Mouse (Mus musculus) small intestine, adult 2 months (tissue): ENCODE measurements around the gene A730071L15Rik. TPM values are rescaled to one million over a fixed set of nuclear protein-coding genes. Genes with fewer than 3 reads are reported as not detected.

ENCODE experiments used
- H3K27ac ChIP-seq: fragments of 200-500 bp; 2 replicates; pipeline ENCODE4 v1.5.1; 2012; ENCODE audit warnings: low read depth, low read length, control low read depth, inconsistent platforms; ENCODE audit not compliant: insufficient read depth
- H3K27me3 ChIP-seq: fragments of 200-500 bp; 2 replicates; pipeline ENCODE4 v1.6.1; 2012; ENCODE audit warnings: mild to moderate bottlenecking, moderate library complexity, low read length, inconsistent platforms; ENCODE audit not compliant: control insufficient read depth, insufficient read depth
- H3K36me3 ChIP-seq: fragments of 200-500 bp; 2 replicates; pipeline ENCODE4 v1.6.1; 2012; ENCODE audit warnings: mild to moderate bottlenecking, low read length, control low read depth, inconsistent platforms; ENCODE audit not compliant: control insufficient read depth, insufficient read depth
- H3K4me1 ChIP-seq: fragments of 200-500 bp; 2 replicates; pipeline ENCODE4 v1.6.1; 2012; ENCODE audit warnings: low read length, inconsistent platforms, mixed read lengths; ENCODE audit not compliant: control insufficient read depth, insufficient read depth, insufficient read length
- H3K4me3 ChIP-seq: fragments of 200-500 bp; 2 replicates; pipeline ENCODE4 v1.5.1; 2012; ENCODE audit warnings: low read depth, mild to moderate bottlenecking, control low read depth, inconsistent platforms, low read length, moderate library complexity
- CTCF ChIP-seq: fragments of 200-500 bp; IDR thresholded peaks from 2 replicates; pipeline ENCODE4 v1.5.1; 2012; ENCODE audit warnings: low read depth, mild to moderate bottlenecking, control low read depth, inconsistent platforms, low read length, moderate library complexity, mixed read lengths; ENCODE audit not compliant: insufficient replicate concordance, insufficient read length; ENCODE audit errors: extremely low read depth
- POLR2A ChIP-seq: fragments of 200-500 bp; IDR thresholded peaks from 2 replicates; pipeline ENCODE4 v1.6.1; 2012; ENCODE audit warnings: low read depth, mild to moderate bottlenecking, control low read depth, inconsistent platforms, low read length, moderate library complexity
- WGBS: fragments of 180-500 bp; shearing (Covaris S2); methylation state at CpG from one replicate; pipeline ENCODE4 v1.1.7; 2018; 5-methylcytosine and 5-hydroxymethylcytosine counted together
- polyA plus RNA-seq: library from polyadenylated mRNA; depleted of rRNA; stranded (reverse); fragments of >200 nt; gene quantifications from 2 replicates; pipeline ENCODE4 v1.2.3, GENCODE M21; 2012

Gene A730071L15Rik
- polyA plus RNA-seq, 1 experiment: not detected

DNA sequence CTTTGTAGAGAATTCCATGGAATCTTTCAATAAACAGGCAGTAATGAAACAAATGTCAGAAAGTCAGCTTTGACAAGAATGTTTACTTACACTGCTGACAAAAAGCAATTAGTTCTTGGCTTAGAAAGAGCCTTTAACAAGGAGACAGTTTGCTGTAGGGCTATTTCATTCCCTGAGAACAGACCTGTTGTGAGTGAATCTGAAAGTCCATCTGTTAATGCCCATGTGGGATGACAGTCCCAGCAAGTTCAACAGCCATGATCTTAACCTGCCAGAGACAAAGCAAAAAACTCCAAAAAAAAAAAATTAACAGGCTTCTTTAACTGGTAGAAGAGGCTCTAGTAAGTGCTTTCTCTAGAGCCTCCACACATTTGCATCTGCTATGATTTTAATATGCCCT, 38.3 kb upstream of the A730071L15Rik start:
- H3K4me1 ChIP-seq: peaks cover 2% of the 10 kb centered on the region; the same call in 1 of the 2 replicates
- no peaks in the 10 kb centered on the region; the same call in 1 of the 2 replicates for H3K36me3 ChIP-seq
- H3K27ac ChIP-seq: no peak overlapping the region
- H3K4me3 ChIP-seq: no peak overlapping the region
- no peak for TF ChIP-seq CTCF
- TF ChIP-seq POLR2A: no peak
- H3K27me3 ChIP-seq: no peaks in the 10 kb centered on the region

GRCm38 (mm10) chr11:6163062-6163461, 36.8 kb upstream of the A730071L15Rik start:
- H3K27me3 ChIP-seq: no peaks in the 10 kb centered on the region
- H3K27ac ChIP-seq: no peak overlapping the region
- no peak overlapping the region for H3K4me3 ChIP-seq
- no peaks in the 10 kb centered on the region; the same call in 1 of the 2 replicates for H3K36me3 ChIP-seq
- WGBS: 96% methylated on average over 3 of the region's 3 CpGs
- peaks cover 2% of the 10 kb centered on the region; the same call in 1 of the 2 replicates for H3K4me1 ChIP-seq
- no peak for TF ChIP-seq POLR2A
- TF ChIP-seq CTCF: no peak

GRCm38 (mm10) chr11:6163706-6164105, 36.1 kb upstream of the A730071L15Rik start:
- H3K27me3 ChIP-seq: no peaks in the 10 kb centered on the region
- H3K4me3 ChIP-seq: no peak overlapping the region
- no peak overlapping the region for H3K27ac ChIP-seq
- peaks cover 2% of the 10 kb centered on the region; the same call in 1 of the 2 replicates for H3K4me1 ChIP-seq
- TF ChIP-seq POLR2A: no peak
- no peak for TF ChIP-seq CTCF
- no peaks in the 10 kb centered on the region; the same call in 1 of the 2 replicates for H3K36me3 ChIP-seq
- 93% methylated on average over 12 of the region's 12 CpGs for WGBS

DNA sequence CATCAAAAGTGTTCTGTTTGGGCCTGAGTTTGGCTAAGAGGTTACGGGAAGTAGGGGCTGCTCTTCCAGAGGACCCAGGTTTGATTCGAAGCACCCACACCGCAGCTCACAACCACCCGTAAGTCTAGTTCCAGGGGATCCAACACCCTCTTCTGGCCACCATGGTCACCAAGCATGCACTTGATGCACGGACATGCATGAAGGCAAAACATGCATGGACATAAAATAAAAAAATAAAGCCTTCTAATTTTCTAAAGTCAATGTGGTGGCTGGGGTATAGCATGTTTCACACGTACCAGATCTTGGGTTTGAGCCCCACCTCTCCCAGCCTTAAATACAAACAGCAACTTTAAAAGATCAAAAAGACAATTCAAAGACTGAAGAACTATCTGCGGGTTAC, 35.0 kb upstream of the A730071L15Rik start:
- TF ChIP-seq POLR2A (no peak), CTCF (no peak)
- H3K4me1 ChIP-seq: peaks cover 2% of the 10 kb centered on the region; the same call in 1 of the 2 replicates
- H3K27ac ChIP-seq: no peak overlapping the region
- WGBS: 96% methylated on average over 7 of the region's 7 CpGs
- H3K36me3 ChIP-seq: no peaks in the 10 kb centered on the region; the same call in 1 of the 2 replicates
- H3K27me3 ChIP-seq: no peaks in the 10 kb centered on the region
- no peak overlapping the region for H3K4me3 ChIP-seq

GRCm38 (mm10) chr11:6165391-6166081, 34.3 kb upstream of the A730071L15Rik start:
- WGBS: 89% methylated on average over 7 of the region's 7 CpGs
- no peak overlapping the region for H3K4me3 ChIP-seq
- H3K36me3 ChIP-seq: no peaks in the 10 kb centered on the region; the same call in 1 of the 2 replicates
- no peaks in the 10 kb centered on the region; the same call in 1 of the 2 replicates for H3K4me1 ChIP-seq
- TF ChIP-seq POLR2A (no peak), CTCF (no peak)
- H3K27ac ChIP-seq: no peak overlapping the region
- no peaks in the 10 kb centered on the region for H3K27me3 ChIP-seq

DNA sequence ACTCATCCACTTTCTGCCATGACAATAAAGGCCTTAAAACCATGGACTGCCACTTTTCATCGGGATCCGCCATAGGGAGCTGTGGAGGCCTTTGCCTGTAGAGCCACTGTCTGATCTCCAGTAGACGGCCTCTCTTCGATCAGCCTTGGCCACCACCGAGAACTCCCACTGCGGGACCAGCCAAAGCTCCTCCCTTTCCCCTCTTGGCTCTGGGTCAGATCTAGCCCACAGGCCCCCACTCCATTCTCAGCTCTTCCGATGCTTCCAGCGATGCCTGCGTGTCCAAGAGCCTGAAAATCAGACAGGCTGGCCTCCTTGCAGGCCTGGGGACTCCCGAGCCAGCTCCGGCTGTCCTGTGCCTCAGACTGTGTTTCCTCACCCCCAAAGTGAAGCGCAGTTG, 33.5 kb upstream of the A730071L15Rik start:
- Histone ChIP-seq H3K27me3 (no peaks in the 10 kb centered on the region), H3K4me1 (no peaks in the 10 kb centered on the region; the same call in 1 of the 2 replicates), H3K4me3 (no peak overlapping the region), H3K27ac (no peak overlapping the region), H3K36me3 (no peaks in the 10 kb centered on the region; the same call in 1 of the 2 replicates)
- WGBS: 87% methylated on average over 12 of the region's 12 CpGs
- TF ChIP-seq POLR2A: no peak
- no peak for TF ChIP-seq CTCF

DNA sequence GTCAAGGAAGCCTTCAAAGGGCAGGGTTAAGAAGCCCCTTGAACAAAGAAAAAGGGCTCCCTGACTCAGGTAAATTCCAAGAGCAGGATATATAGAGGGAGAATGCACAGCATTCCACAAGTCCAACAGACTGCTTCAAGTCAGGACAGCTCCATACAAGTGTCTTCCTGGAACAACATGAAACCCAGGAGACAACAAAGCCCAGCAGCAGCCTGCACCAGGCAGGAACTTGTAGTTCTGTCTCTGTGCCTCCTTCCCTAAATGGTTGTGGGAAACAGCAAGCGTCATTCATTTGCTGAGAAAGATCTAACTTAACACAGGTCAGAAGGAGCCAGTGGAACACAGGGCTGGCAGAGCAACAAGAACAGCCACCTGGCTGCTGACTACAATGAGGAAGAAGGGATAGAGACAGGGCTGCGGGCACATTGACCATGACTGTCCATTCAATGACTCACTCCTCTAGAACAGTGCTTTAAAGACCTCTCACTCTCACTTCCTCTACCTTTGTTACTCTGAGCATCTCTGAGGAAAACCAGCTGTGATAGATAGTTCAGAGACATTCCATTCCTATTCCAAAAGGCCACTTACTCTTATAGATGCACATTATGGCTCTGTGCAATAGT, 30.7 kb upstream of the A730071L15Rik start:
- 58% methylated on average over 2 of the region's 2 CpGs for WGBS
- Histone ChIP-seq H3K27me3 (no peaks in the 10 kb centered on the region), H3K36me3 (no peaks in the 10 kb centered on the region; the same call in 1 of the 2 replicates), H3K4me3 (no peak overlapping the region), H3K4me1 (no peaks in the 10 kb centered on the region; the same call in 1 of the 2 replicates), H3K27ac (no peak overlapping the region)
- TF ChIP-seq CTCF (no peak), POLR2A (no peak)
